Mouse (Mus musculus) spleen, adult 2 months (tissue): ENCODE data around the gene Mprip. TPM values are rescaled to one million over a fixed set of nuclear protein-coding genes. Genes with fewer than 3 reads are reported as not detected.

ENCODE experiments used
- DNase-seq, 2 experiments: peaks; one replicate each; pipeline versions ENCODE4 v3.0.0 to v3.0.0-alpha.2; 2012 to 2021; ENCODE audit warnings: low spot score in 2 of 2, low read depth in 1 of 2
- H3K27ac ChIP-seq: fragments of 200-500 bp; 2 replicates; pipeline ENCODE4 v1.5.1; 2012; ENCODE audit warnings: low read length, inconsistent platforms; ENCODE audit not compliant: insufficient read depth
- H3K27me3 ChIP-seq: fragments of 200-500 bp; 2 replicates; pipeline ENCODE4 v1.6.1; 2012; ENCODE audit warnings: mild to moderate bottlenecking, moderate library complexity, low read length, inconsistent platforms; ENCODE audit not compliant: control insufficient read depth, insufficient read depth
- H3K36me3 ChIP-seq: fragments of 200-500 bp; 2 replicates; pipeline ENCODE4 v1.6.1; 2012; ENCODE audit warnings: mild to moderate bottlenecking, low read length, inconsistent platforms; ENCODE audit not compliant: control insufficient read depth, insufficient read depth
- H3K4me1 ChIP-seq: fragments of 200-500 bp; 2 replicates; pipeline ENCODE4 v1.6.1; 2011; ENCODE audit warnings: inconsistent platforms; ENCODE audit not compliant: control insufficient read depth, insufficient read depth, insufficient read length
- H3K4me3 ChIP-seq: fragments of 200-500 bp; 2 replicates; pipeline ENCODE4 v1.5.1; 2011; ENCODE audit warnings: mild to moderate bottlenecking, inconsistent platforms; ENCODE audit not compliant: insufficient read depth, insufficient read length; ENCODE audit errors: extremely low read depth
- CTCF ChIP-seq: fragments of 200-500 bp; IDR thresholded peaks from 2 replicates; pipeline ENCODE4 v1.5.1; 2011; ENCODE audit warnings: mild to moderate bottlenecking, inconsistent platforms; ENCODE audit not compliant: insufficient read depth, insufficient read length, insufficient replicate concordance; ENCODE audit errors: extremely low read depth
- POLR2A ChIP-seq: fragments of 200-500 bp; IDR thresholded peaks from 2 replicates; pipeline ENCODE4 v1.6.1; 2011; ENCODE audit warnings: low read depth, low read length, inconsistent platforms
- WGBS: fragments of 180-500 bp; shearing (Covaris S2); methylation state at CpG from one replicate; pipeline ENCODE4 v1.1.7; 2018; 5-methylcytosine and 5-hydroxymethylcytosine counted together
- polyA plus RNA-seq: library from polyadenylated mRNA; depleted of rRNA; stranded (reverse); fragments of >200 nt; gene quantifications from 2 replicates; pipeline ENCODE4 v1.2.3, GENCODE M21; 2012

Mprip gene
- polyA plus RNA-seq, 1 experiment, result 55.4 TPM

DNA sequence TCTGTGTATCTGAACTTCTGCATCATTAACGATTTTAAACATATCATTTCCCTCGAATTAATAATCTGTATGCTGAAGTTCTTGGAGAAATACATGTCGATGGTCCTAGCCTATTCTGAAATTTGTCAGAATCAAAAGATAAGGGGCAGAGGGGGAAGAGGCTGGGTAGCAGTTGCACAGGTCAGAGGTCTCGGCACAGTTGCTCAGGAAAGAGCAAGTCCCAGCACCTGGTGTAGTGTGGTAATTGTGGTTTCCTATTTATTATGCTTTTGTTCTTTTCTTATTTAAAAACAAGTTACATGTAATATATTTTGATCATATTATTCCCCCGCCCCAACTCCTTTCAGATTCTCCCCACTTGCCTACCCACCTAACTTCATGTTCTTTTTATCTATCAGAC, 32.9 kb upstream of the Mprip start:
- no peak overlapping the region for H3K27ac ChIP-seq
- WGBS, result 15% methylated on average over 5 of the region's 5 CpGs

DNA sequence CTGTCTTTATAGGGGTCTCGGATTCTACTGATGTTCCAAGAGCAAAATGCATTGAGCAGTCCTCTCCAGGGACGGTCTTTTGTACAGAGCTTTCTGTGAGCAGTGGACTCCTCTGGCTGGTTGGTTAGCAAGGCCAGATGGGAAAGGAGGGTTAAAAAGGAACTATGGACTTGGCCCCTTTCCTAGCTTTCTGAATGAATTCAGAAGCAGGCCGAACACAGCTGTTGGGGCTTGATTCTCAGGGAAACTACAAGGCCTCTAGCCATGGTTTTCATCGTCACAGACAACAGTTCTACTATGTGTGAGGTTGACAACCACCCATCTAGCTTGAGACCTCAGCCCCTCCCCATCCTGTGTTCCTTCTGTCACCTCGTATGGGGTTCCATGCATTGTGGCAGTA, 31.2 kb upstream of the Mprip start:
- Histone ChIP-seq H3K36me3 (no peaks in the 10 kb centered on the region), H3K27ac (no peak overlapping the region), H3K4me1 (no peaks in the 10 kb centered on the region), H3K4me3 (no peak overlapping the region), H3K27me3 (no peaks in the 10 kb centered on the region)
- WGBS, result 84% methylated on average over 5 of the region's 5 CpGs
- no peak for TF ChIP-seq POLR2A
- TF ChIP-seq CTCF, result no peak
- no peak for DNase-seq

More for the DNA sequence above, 32.9 kb upstream of the Mprip start:
- no peaks in the 10 kb centered on the region for H3K36me3 ChIP-seq
- TF ChIP-seq CTCF (no peak), POLR2A (no peak)
- H3K27me3 ChIP-seq, result no peaks in the 10 kb centered on the region
- no peak overlapping the region for H3K4me3 ChIP-seq
- DNase-seq, result no peak
- H3K4me1 ChIP-seq, result no peaks in the 10 kb centered on the region

DNA sequence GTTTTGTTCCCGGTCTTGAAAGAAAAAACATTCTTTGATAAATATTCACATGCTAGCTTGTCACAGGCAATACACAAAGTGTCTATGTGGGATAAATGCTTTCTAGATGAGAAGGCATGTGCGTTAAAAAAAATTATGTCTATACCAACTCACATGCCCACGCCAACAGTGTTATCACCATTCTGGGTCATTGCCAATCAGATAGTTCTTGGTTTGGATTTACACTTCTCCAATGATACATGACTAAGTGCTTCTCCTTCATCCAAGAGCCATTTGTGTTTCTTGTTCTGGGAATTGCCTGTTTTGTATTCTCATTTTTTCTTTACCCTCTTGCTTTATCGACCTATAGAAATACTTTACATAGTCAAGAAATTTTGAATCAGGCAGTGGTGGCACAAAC, 29.1 kb upstream of the Mprip start:
- Histone ChIP-seq H3K36me3 (no peaks in the 10 kb centered on the region), H3K27ac (no peak overlapping the region), H3K27me3 (no peaks in the 10 kb centered on the region), H3K4me1 (peaks cover 2% of the 10 kb centered on the region; the same call in 1 of the 2 replicates), H3K4me3 (no peak overlapping the region)
- WGBS, result 87% methylated on average over 4 of the region's 4 CpGs
- TF ChIP-seq POLR2A (no peak), CTCF (no peak)
- DNase-seq, result no peak

DNA sequence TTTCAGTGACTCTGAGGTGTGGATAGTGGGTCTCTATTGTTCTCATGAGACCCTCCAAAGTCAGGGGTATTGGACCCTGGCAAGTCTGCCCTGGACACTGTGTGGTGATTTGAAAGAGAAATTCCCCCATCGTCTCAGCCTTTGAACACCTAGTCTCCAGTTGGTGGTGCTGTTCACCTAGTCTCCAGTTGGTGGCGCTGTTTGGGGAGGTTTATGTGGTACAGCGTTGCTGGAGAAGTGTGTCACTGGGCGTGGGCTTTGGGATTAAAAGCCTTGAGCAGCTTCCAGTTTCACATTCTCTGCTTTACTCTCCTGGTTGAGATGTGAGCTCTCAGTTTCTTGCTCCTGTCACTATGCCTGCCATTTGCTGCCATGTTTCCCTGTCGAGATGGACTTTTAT, 28.1 kb upstream of the Mprip start:
- Histone ChIP-seq H3K4me1 (peaks cover 2% of the 10 kb centered on the region; the same call in 1 of the 2 replicates), H3K27ac (no peak overlapping the region), H3K36me3 (no peaks in the 10 kb centered on the region), H3K27me3 (no peaks in the 10 kb centered on the region), H3K4me3 (no peak overlapping the region)
- DNase-seq, result peak; percentile 25 to 37
- WGBS, result 26% methylated on average over 5 of the region's 5 CpGs
- TF ChIP-seq CTCF (peak; percentile 65; the same call in 1 of the 2 replicates), POLR2A (no peak)

DNA sequence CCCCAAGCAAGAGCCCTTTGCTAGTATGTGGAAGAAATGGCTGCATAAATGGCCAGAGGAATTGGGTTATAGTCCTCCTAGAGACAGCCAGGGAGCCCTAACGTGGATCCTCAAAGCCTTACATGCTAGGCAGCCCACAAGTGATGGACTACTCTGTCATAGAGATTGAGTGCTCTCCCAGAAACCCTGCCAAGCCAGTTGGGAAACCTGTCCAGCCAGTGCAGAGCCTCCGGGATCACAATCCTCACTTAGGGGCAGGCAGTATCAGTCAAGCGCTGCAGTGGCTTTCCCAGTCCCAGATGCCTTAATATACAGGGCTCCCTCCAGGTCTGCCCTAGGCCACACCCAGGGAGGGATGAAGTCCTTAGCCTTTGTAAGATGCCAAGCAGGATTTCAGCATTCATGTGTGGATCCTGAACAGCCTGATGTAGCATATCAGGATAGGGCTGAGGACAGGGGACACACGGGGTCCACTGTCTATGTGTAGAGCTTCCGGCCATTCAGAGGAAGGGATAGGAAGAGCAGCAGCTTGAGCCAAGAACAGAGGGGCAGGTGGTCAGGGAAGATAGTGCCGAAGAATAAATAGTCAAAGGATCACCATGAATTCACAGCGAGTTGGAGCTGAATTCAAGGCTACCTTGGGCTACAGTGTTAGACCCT, 27.0 kb upstream of the Mprip start:
- H3K4me1 ChIP-seq, result peaks cover 2% of the 10 kb centered on the region; the same call in 1 of the 2 replicates

DNA sequence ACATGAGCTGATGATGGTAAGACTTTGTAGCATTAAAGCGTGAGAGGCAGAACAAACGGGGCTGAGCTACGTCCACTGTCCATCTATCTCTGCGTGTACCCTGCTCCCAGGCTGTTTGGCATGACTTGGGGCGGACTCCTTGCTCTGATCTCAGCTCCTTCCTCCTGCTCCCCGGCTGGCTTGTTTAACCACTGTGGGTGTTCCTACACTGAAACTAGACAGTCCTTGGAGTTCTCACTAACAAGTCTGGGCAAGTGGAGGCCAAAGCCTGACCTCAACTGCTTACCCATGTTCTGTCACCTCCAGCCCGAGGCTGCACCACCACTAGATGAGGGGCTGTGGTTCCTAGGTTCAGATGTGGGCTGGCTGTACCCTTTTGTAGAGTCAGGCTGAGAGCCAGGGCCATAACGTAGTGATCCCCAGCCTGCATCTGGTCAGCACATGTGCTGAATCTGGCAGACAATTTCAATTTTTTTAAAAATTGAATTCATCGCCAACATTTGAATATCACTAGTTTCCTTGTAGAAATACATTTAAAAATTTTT, 25.8 kb upstream of the Mprip start:
- no peak for TF ChIP-seq POLR2A
- TF ChIP-seq CTCF, result no peak
- DNase-seq, result no peak
- Histone ChIP-seq H3K4me1 (peaks cover 2% of the 10 kb centered on the region; the same call in 1 of the 2 replicates), H3K36me3 (no peaks in the 10 kb centered on the region), H3K27me3 (no peaks in the 10 kb centered on the region), H3K27ac (no peak overlapping the region), H3K4me3 (no peak overlapping the region)
- WGBS, result 79% methylated on average over 9 of the region's 9 CpGs

More for the DNA sequence above, 27.0 kb upstream of the Mprip start:
- H3K36me3 ChIP-seq, result no peaks in the 10 kb centered on the region
- H3K27ac ChIP-seq, result no peak overlapping the region
- no peak for TF ChIP-seq CTCF
- no peak for TF ChIP-seq POLR2A
- no peak overlapping the region for H3K4me3 ChIP-seq
- no peak for DNase-seq
- H3K27me3 ChIP-seq, result no peaks in the 10 kb centered on the region
- WGBS, result 88% methylated on average over 7 of the region's 7 CpGs

DNA sequence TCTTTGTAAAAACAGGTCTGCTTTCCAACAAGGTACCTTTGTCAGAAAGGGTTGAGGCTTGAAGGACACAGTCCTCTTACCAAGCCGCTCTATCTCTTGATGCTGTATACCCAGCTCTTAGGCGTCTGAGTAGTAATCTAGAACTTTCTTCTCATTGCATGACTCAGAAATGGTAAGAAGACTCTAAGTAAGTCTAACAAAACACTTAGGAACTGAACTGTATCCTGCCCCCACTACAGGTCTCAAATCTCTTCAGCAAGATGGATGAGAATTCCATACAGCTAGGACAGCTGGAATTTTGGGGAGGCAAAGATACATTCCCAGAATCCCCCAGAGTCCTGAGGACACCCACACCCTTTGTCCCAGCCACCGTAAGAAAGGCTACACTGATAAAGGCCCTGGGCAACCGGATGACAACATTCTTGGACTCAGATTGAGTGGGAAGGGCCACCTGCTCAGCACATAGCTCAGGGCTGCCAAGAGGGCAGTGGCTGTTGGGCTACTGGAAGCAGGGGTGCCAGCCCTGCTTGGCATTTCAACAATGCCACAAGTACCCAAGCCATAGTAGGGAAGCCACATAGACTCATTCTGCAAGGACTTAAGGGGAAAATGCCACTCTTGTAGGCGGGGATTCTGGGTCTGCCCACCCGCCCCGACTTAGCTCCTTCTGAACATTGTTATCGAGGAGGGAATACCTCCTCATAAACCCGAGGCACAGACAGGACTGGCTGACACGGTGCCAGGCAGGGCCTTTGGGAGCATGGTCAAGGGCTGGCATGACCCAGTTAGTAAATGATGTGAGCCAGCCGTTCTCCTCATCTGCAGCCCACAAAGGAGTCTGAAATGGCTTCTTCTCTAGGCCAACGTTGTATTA, 25.0 kb upstream of the Mprip start:
- DNase-seq, result no peak
- TF ChIP-seq CTCF (no peak), POLR2A (no peak)
- WGBS, result 80% methylated on average over 12 of the region's 12 CpGs
- no peak overlapping the region for H3K4me3 ChIP-seq
- H3K27ac ChIP-seq, result no peak overlapping the region
- no peaks in the 10 kb centered on the region for H3K36me3 ChIP-seq
- H3K27me3 ChIP-seq, result no peaks in the 10 kb centered on the region
- H3K4me1 ChIP-seq, result peaks cover 2% of the 10 kb centered on the region; the same call in 1 of the 2 replicates
